Mouse (Mus musculus): ENCODE measurements around the gene Olfr1089.

Olfr1089 gene

GRCm38 (mm10) chr2:86733601-86734000 is at the start of gene Olfr1089:
Gene Olfr1089, minus strand, starts transcription at chr2:86733701.
- DNase-seq = no peak

GRCm38 (mm10) chr2:86782179-86782578 is 48.7 kb upstream of the Olfr1089 start, which contains the start of gene Olfr1093:
Gene Olfr1093, plus strand, starts transcription at chr2:86782479.
- no peak for DNase-seq

GRCm38 (mm10) chr2:86761050-86761449 is 27.5 kb upstream of the Olfr1089 start:
- no peak for DNase-seq

GRCm38 (mm10) chr2:86758893-86759292 is 25.4 kb upstream of the Olfr1089 start, which contains the start of gene Olfr1090:
Gene Olfr1090, minus strand, starts transcription at chr2:86758993.
- DNase-seq = no peak

GRCm38 (mm10) chr2:86698295-86698694 is 35.2 kb downstream of the Olfr1089 start, which contains the start of gene Olfr1087:
Gene Olfr1087, minus strand, starts transcription at chr2:86698395.
- no peak for DNase-seq

All from thymus, postnatal 14 days (tissue).